Mouse (Mus musculus): ENCODE results near the gene Gucy2e.

DNA sequence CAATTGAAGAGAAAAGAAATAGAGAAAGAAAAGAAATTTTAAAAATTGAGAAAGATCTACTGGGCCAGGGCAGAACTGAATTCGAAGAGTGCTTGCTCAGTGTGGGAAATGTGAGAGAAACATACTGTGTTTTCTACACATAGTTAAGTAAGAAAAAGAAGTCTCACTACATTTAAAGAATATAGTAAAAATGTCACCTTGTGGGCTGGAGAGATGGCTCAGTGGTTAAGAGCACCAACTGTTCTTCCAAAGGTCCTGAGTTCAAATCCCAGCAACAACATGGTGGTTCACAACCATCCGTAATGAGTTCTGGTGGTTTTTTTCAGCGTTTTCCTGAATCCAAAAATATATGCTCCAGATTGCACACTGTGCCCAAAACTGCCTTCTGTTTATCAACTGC, 58.3 kb downstream of the Gucy2e start:
- no peak for TF ChIP-seq CTCF (IDR thresholded peaks at IDR 0.05; ENCODE audit: low read depth)
- no peak for TF ChIP-seq EP300 (optimal IDR thresholded peaks at IDR 0.05)

Data from stomach, postnatal 0 days (tissue).